Mouse (Mus musculus): Measurements from ENCODE around the gene Sprn.

GRCm38 (mm10) chr7:140126934-140127333, 27.7 kb downstream of the Sprn start:
- TF ChIP-seq CTCF (IDR thresholded peaks at IDR 0.05; ENCODE audit: low read depth), result no peak
- no peak for TF ChIP-seq EP300 (IDR thresholded peaks at IDR 0.05; ENCODE audit: low read depth)

Measured in liver, postnatal 0 days (tissue).